Mouse (Mus musculus) forebrain, embryonic 14.5 days (tissue): Measurements from ENCODE around the gene Cdk5. TPM values are rescaled to one million over a fixed set of nuclear protein-coding genes. Genes with fewer than 3 reads are reported as not detected.

Experiments
- ATAC-seq: fragments of 200-750 bp; cut with Nextera tagmentation; 2 replicates; pipeline ENCODE4 v1.8.0; 2017; ENCODE audit warnings: mild to moderate bottlenecking, moderate library complexity
- DNase-seq: peaks from one replicate; pipeline ENCODE4 v3.0.0-alpha.2; 2015; ENCODE audit warnings: low spot score
- H3K27ac ChIP-seq: fragments of 300-500 bp; sonication (generic); 2 replicates; pipeline ENCODE4 v1.5.1; 2014; ENCODE audit warnings: low read depth, mild to moderate bottlenecking, control low read depth, low read length, moderate library complexity
- H3K27me3 ChIP-seq: fragments of 300-500 bp; sonication (generic); replicated peaks from 2 replicates; pipeline ENCODE4 v1.6.1; 2014; ENCODE audit warnings: low read length, control low read depth, mixed read lengths; ENCODE audit not compliant: control insufficient read depth, insufficient read depth
- H3K36me3 ChIP-seq: fragments of 300-500 bp; sonication (generic); 2 replicates; pipeline ENCODE4 v1.6.1; 2014; ENCODE audit warnings: low read length, control low read depth; ENCODE audit not compliant: control insufficient read depth, insufficient read depth
- H3K4me1 ChIP-seq: fragments of 300-500 bp; sonication (generic); 2 replicates; pipeline ENCODE4 v1.6.1; 2014; ENCODE audit warnings: antibody characterized with exemption, low read length, control low read depth; ENCODE audit not compliant: control insufficient read depth, insufficient read depth
- H3K4me2 ChIP-seq: fragments of 300-500 bp; sonication (generic); 2 replicates; pipeline ENCODE4 v1.6.1; 2014; ENCODE audit warnings: mild to moderate bottlenecking, control low read depth, low read length
- H3K4me3 ChIP-seq: fragments of 300-500 bp; sonication (generic); 2 replicates; pipeline ENCODE4 v1.5.1; 2014; ENCODE audit warnings: low read depth, low read length, control low read depth
- H3K9ac ChIP-seq: fragments of 300-500 bp; sonication (generic); 2 replicates; pipeline ENCODE4 v1.6.1; 2014; ENCODE audit warnings: mild to moderate bottlenecking, low read length, control low read depth, moderate library complexity
- H3K9me3 ChIP-seq: fragments of 300-500 bp; sonication (generic); replicated peaks from 2 replicates; pipeline ENCODE4 v1.6.1; 2016; ENCODE audit warnings: low read length, control low read depth, mixed read lengths; ENCODE audit not compliant: control insufficient read depth
- WGBS: fragments of 180-500 bp; shearing (Covaris S2); extraction: QIAGEN DNeasy Blood & Tissue Kit; methylation state at CpG from one replicate; pipeline ENCODE4 v1.1.7; 2014; 5-methylcytosine and 5-hydroxymethylcytosine counted together
- polyA plus RNA-seq: library from polyadenylated mRNA; unstranded; fragments of >200 nt; fragmentation: Nextera tagmentation; extraction: Ambion mirVana; gene quantifications from 2 replicates; pipeline ENCODE4 v1.2.1, GENCODE M21; 2014

Gene Cdk5
- polyA plus RNA-seq, 1 experiment from 2014 or later: 113 TPM

DNA sequence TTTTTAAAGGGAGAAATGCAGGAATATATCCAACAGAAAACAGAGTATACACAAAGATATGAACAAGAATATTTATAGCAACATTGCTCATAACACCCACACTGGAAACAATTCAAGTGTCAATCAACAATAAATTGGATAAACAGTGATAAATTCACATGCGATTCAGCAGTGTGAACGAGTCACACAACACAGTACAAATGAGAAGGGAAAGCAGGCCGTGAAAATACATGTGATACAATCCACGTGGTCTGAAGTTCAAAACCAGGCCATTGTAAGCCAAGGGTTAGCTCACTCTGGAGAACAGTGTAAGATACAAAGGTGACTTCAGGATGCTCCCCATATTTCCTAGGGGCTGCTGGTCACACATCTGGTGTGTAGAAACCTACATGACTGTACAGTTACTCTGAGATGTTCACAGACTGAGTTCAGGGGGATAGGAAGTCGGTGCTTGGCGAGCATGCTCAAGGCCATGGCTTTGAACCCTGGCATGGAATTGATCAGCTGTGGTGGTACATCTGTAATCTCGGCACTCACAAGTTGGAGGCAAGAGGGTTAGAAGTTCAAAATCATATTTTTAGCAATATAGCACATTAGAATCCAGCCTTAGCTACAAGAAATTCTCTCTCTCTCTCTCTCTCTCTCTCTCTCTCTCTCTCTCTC lies 48.5 kb downstream of the Cdk5 start:
- no peak overlapping the region for H3K4me3 ChIP-seq
- no peak overlapping the region for H3K9ac ChIP-seq
- H3K4me1 ChIP-seq: peaks cover 6% of the 10 kb centered on the region; the same call in 1 of the 2 replicates
- no peak overlapping the region for H3K27ac ChIP-seq
- H3K27me3 ChIP-seq: no peaks in the 10 kb centered on the region
- no peak overlapping the region for H3K4me2 ChIP-seq
- ATAC-seq (no peak), DNase-seq (peak; percentile 20)
- 68% methylated on average over 7 of the region's 7 CpGs for WGBS
- no peaks in the 10 kb centered on the region for H3K36me3 ChIP-seq
- H3K9me3 ChIP-seq: no peaks in the 10 kb centered on the region

GRCm38 (mm10) chr5:24374216-24374615 lies 49.1 kb downstream of the Cdk5 start:
- DNase-seq (peak; percentile 79), ATAC-seq (no peak)
- 17% methylated on average over 6 of the region's 6 CpGs for WGBS
- no peaks in the 10 kb centered on the region for H3K9me3 ChIP-seq
- H3K4me3 ChIP-seq: no peak overlapping the region
- H3K27me3 ChIP-seq: no peaks in the 10 kb centered on the region
- H3K4me1 ChIP-seq: peaks cover 6% of the 10 kb centered on the region; the same call in 1 of the 2 replicates
- no peak overlapping the region for H3K9ac ChIP-seq
- no peak overlapping the region for H3K4me2 ChIP-seq
- H3K36me3 ChIP-seq: no peaks in the 10 kb centered on the region
- no peak overlapping the region for H3K27ac ChIP-seq

DNA sequence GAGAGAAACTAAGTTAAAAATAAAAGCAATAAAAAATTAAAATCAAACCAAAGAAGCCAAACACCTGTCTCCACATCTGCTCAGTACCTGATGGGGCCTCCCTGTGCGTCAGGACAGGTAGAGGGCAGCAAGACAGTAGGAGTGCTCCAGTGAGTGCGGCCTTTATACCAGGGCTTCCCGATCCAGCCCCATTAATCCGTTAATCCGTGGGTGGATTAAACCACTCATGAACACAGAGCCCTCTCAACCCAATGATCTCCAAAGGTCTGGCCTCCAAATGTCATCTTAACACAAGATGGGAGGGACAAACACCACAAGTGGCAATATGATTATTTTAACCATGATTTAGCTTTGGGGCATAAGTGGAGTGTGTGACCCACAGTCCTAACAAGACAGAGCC lies 49.5 kb downstream of the Cdk5 start:
- Histone ChIP-seq H3K27ac (no peak overlapping the region), H3K27me3 (no peaks in the 10 kb centered on the region), H3K9ac (no peak overlapping the region), H3K4me1 (peaks cover 6% of the 10 kb centered on the region; the same call in 1 of the 2 replicates), H3K4me3 (no peak overlapping the region), H3K4me2 (no peak overlapping the region), H3K36me3 (no peaks in the 10 kb centered on the region), H3K9me3 (no peaks in the 10 kb centered on the region)
- DNase-seq: no peak
- ATAC-seq: no peak
- WGBS: 58% methylated on average over 5 of the region's 5 CpGs

GRCm38 (mm10) chr5:24369767-24370166 lies 53.6 kb downstream of the Cdk5 start:
- Histone ChIP-seq H3K9ac (no peak overlapping the region), H3K4me3 (no peak overlapping the region), H3K27me3 (no peaks in the 10 kb centered on the region), H3K27ac (no peak overlapping the region), H3K4me1 (peaks cover 6% of the 10 kb centered on the region; the same call in 1 of the 2 replicates), H3K4me2 (no peak overlapping the region), H3K9me3 (no peaks in the 10 kb centered on the region), H3K36me3 (no peaks in the 10 kb centered on the region)
- no peak for DNase-seq
- no peak for ATAC-seq
- 83% methylated on average over 9 of the region's 9 CpGs for WGBS

Other genes starting within 250 kb of the Cdk5 start
- 4.7 and 5.2 TPM in 2 replicates for gene Kcnh2, start 71.9 kb downstream of the Cdk5 start, polyA plus RNA-seq
- gene Nos3, start 58.7 kb downstream of the Cdk5 start, polyA plus RNA-seq: 4.6 and 7.6 TPM in 2 replicates
- 0.48 and 0.74 TPM in 2 replicates for gene Atg9b, start 31.4 kb downstream of the Cdk5 start, polyA plus RNA-seq
- gene Abcb8, start 29.9 kb downstream of the Cdk5 start, polyA plus RNA-seq: 37.1 and 43.1 TPM in 2 replicates
- gene Asic3, start 10.1 kb downstream of the Cdk5 start, polyA plus RNA-seq: not detected in 2 replicates
- gene Slc4a2, start 307 bp upstream of the Cdk5 start, polyA plus RNA-seq: 11.5 and 14.6 TPM in 2 replicates
- gene Fastk, start 21.8 kb upstream of the Cdk5 start, polyA plus RNA-seq: 89.3 and 94.3 TPM in 2 replicates
- 45.5 and 47.5 TPM in 2 replicates for gene Tmub1, start 24.3 kb upstream of the Cdk5 start, polyA plus RNA-seq
- gene Agap3, start 28.6 kb upstream of the Cdk5 start, polyA plus RNA-seq: 47.5 and 49.5 TPM in 2 replicates
- gene Gbx1, start 103.7 kb upstream of the Cdk5 start, polyA plus RNA-seq: 0.49 and 0.51 TPM in 2 replicates
- 0.09 and 0.17 TPM in 2 replicates for gene Asb10, start 117.4 kb upstream of the Cdk5 start, polyA plus RNA-seq
- gene 4931409K22Rik, start 133.3 kb upstream of the Cdk5 start, polyA plus RNA-seq: 0.06 and 0.09 TPM in 2 replicates
- 111 and 112 TPM in 2 replicates for gene Abcf2, start 153.9 kb upstream of the Cdk5 start, polyA plus RNA-seq
- gene Chpf2, start 163.2 kb upstream of the Cdk5 start, polyA plus RNA-seq: 10.6 and 13.8 TPM in 2 replicates
- gene Smarcd3, start 200.9 kb upstream of the Cdk5 start, polyA plus RNA-seq: 170 and 177 TPM in 2 replicates